Mouse (Mus musculus) left cerebral cortex, postnatal 10 days (tissue): ENCODE measurements around the gene Daglb. TPM values are rescaled to one million over a fixed set of nuclear protein-coding genes. Genes with fewer than 3 reads are reported as not detected.

ENCODE experiments used
- DNase-seq, 2 experiments: peaks; one replicate each; pipeline ENCODE4 v3.0.0; 2021 to 2022; ENCODE audit warnings: low spot score in 2 of 2, mixed read lengths in 1 of 2; ENCODE audit errors: extremely low spot score in 1 of 2
- intact Hi-C: fragments of 180-260 bp; cut with DNase I; formaldehyde crosslinking; loops from one replicate; pipeline ENCODE4 v1.15.1; 2025
- total RNA-seq, 2 experiments: library from RNA; stranded (reverse); gene quantifications; 2 replicates each; pipeline ENCODE4 v1.2.3; 2021

Gene Daglb
- total RNA-seq, 2 experiments from 2014 or later: 20.2 to 21.8 TPM

- intact Hi-C loops: no loop called here
- DNase-seq: no peak
Measured at GRCm38 (mm10) chr5:143509737-143510136, 45.4 kb downstream of the Daglb start.

DNA sequence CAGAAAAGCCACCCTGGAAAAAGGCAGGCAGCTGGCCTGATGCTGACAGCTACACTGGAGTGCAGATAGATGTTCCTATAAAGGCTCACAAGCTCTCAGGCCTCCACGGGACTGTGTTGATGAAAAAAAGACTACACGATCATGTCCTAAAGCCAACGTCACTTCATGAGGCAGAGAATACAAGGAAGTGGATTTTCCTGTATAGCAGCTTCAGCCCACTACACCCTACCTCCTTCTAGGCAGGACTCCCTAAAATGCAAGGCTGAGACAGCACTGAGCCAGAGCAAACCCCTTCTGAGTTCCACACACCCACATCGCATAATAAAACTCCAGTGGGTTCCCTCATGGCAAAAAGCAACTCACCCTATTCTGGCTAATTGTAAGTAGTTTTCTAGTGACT, 47.2 kb downstream of the Daglb start:
- DNase-seq: no peak
- intact Hi-C loops: no loop called here

- intact Hi-C loops: no loop called here
Measured at GRCm38 (mm10) chr5:143512305-143512704, 47.9 kb downstream of the Daglb start.

DNA sequence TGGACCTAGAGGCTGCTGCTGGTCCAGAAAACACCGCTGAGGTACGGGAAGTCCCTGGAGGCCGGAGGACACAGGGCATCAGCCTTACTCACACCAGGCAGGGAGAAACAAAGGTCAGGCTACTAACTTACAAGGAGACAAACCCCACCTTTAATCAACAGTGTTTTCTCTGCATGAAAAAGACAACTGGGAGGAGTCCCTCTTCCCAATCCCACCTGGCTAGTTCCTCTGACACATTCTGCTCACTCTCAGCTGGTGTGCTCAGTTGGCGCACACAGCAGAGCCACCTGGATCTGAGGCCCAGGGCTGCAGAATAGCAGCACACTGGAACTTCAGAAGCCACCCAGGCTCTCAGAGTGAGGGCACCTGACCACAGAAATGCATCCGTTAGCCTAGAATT, 50.5 kb downstream of the Daglb start:
- DNase-seq: no peak
- intact Hi-C loops: no loop called here

More at GRCm38 (mm10) chr5:143512305-143512704, 47.9 kb downstream of the Daglb start:
- no peak for DNase-seq

- intact Hi-C loops: no loop called here
- no peak for DNase-seq
Measured at GRCm38 (mm10) chr5:143517005-143517404, 52.6 kb downstream of the Daglb start.

- intact Hi-C loops: no loop called here
- no peak for DNase-seq
Measured at GRCm38 (mm10) chr5:143517436-143517835, 53.1 kb downstream of the Daglb start.

- DNase-seq: no peak
- intact Hi-C loops: no loop called here
Measured at GRCm38 (mm10) chr5:143518045-143518591, 53.7 kb downstream of the Daglb start.

DNA sequence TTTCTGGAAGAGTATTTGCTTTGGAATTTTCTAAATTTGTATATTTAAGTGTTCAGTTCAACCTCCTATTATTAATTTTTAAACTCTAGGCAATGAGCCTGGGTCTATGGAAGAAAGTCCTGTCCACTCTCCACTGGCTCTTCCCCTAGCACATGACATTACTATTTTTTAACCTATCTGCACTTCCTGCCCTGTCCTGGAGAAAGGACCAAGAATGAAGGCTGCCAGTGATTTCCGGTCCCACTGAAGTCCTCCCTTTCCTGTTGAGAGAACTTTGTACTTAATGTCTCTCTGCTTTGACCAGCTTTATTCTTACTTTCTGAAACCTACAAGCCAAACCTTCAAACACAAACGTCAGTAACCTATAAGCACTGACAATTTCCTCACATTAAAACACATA, 56.0 kb downstream of the Daglb start:
- no peak for DNase-seq
- intact Hi-C loops: no loop called here

GRCm38 (mm10) chr5:143522882-143523281, 58.5 kb downstream of the Daglb start:
- DNase-seq: no peak
- intact Hi-C loops: no loop called here

GRCm38 (mm10) chr5:143525454-143526225, 61.3 kb downstream of the Daglb start:
- intact Hi-C loops: no loop called here

DNA sequence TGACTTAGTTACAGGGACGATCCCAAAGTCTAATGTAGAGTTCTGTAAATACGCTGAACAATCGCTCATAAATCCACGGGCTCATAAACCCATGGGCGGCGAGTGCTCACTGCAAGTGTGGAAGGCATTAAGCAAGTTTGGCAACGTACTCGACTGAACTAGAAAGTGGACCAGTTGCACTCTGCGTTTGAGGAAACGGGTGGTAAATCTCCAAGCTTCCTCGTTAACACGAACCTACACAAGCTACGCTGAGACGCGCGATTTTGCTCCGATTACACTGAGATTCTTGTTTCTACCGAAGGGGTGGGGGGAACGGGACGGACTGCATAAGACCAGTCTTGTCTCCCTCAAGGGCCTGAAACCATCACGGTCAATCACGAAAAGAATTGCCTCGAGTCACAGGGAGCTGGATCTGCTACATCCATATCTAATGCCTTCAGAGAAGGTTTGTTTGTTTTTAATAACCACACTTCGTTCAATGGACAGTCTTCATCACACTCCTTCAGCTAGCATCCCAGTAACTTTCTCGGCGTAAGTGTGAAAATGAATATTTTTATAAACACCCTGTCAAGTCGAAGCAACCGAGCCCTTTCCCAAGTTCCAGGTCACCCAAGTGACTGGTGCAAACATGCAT, 62.4 kb downstream of the Daglb start:
- intact Hi-C loops: no loop called here
- DNase-seq: peak in 1 of 2 experiments; percentile 36

More at GRCm38 (mm10) chr5:143525454-143526225, 61.3 kb downstream of the Daglb start:
- DNase-seq: no peak

GRCm38 (mm10) chr5:143527486-143528307, 63.3 kb downstream of the Daglb start, which contains the start of gene Rac1:
Rac1 (minus strand) TSS chr5:143528036.
- intact Hi-C loops: no loop called here
- peak; percentile 92 to 98 for DNase-seq

DNA sequence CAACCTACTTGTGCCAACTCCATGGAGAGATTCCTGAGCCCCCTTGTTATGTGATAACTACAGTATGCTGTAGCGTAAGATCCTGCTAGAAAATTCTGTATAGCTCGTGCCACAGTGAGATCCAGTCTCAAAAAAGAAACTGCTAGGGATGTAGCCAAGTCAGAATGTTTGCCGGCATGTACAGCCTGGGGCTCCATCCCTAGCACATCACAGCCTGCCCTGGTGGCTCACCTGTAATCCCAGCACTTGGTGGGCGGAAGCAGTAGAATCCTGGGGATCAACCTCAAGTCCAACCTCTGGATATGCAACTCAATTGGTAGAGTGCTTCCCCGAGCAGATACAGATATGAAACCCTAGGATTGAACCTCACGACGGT, 63.9 kb downstream of the Daglb start:
- intact Hi-C loops: no loop called here
- DNase-seq: no peak

GRCm38 (mm10) chr5:143530715-143531114, 66.3 kb downstream of the Daglb start:
- intact Hi-C loops: no loop called here

GRCm38 (mm10) chr5:143534922-143535321, 70.5 kb downstream of the Daglb start:
- intact Hi-C loops: no loop called here
- no peak for DNase-seq

More at GRCm38 (mm10) chr5:143530715-143531114, 66.3 kb downstream of the Daglb start:
- DNase-seq: no peak

- intact Hi-C loops: no loop called here
- DNase-seq: no peak
Measured at GRCm38 (mm10) chr5:143537022-143537421, 72.6 kb downstream of the Daglb start.

DNA sequence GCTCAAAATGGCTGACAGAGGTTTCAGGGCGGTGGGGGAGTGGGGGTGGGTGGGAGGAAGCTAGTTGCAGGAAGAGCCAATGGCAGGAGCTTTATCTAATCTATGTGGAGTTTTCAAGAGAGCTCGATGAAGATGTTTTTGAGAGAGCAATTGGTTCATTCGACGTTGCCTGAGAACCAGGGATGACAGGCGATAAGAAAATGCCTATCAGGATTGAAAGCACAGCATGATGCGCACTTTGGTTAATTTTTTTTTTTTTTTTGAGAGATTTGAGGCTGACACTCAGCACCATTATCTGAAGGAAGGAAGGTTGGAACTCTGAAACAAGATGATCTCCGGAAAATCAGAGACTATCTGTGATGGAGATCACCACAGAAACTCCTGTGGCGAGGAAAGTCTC, 74.7 kb downstream of the Daglb start:
- DNase-seq: no peak
- intact Hi-C loops: no loop called here

DNA sequence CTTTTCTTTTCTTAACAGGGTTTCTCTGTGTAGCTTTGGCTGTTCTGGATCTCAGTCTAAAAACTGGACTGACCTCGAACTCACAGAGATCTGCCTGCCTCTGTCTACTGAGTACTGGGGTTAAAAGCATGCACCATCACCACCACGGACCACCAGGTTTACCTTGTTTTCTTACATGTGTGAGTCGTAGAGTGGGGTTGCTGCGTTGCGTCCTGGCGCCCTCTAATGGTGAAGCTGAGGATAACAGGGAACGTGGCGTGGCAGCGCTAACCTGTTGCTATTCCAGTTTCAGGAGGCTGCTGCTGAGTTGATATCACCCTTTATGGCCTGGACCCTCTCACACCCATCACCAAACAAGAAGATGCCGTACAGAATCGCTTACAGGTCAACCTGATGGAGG, 83.0 kb downstream of the Daglb start:
- peak; percentile 41 to 74 for DNase-seq
- intact Hi-C loops: loop anchor here (10.0 kb wide), 1 partner anchor 113 kb away; no protein-coding TSS in a partner anchor

GRCm38 (mm10) chr5:143547866-143548265, 83.5 kb downstream of the Daglb start:
- DNase-seq: no peak
- intact Hi-C loops: loop anchor here (10.0 kb wide), 1 partner anchor 113 kb away; no protein-coding TSS in a partner anchor
